Mouse (Mus musculus): ENCODE measurements at regions not wholly inside any gene's neighbourhood (a gene's known extent, or its start where the extent isn't known, plus 50 kb on each side); places are given as distances from the start of the nearest gene placed in this dataset.

DNA sequence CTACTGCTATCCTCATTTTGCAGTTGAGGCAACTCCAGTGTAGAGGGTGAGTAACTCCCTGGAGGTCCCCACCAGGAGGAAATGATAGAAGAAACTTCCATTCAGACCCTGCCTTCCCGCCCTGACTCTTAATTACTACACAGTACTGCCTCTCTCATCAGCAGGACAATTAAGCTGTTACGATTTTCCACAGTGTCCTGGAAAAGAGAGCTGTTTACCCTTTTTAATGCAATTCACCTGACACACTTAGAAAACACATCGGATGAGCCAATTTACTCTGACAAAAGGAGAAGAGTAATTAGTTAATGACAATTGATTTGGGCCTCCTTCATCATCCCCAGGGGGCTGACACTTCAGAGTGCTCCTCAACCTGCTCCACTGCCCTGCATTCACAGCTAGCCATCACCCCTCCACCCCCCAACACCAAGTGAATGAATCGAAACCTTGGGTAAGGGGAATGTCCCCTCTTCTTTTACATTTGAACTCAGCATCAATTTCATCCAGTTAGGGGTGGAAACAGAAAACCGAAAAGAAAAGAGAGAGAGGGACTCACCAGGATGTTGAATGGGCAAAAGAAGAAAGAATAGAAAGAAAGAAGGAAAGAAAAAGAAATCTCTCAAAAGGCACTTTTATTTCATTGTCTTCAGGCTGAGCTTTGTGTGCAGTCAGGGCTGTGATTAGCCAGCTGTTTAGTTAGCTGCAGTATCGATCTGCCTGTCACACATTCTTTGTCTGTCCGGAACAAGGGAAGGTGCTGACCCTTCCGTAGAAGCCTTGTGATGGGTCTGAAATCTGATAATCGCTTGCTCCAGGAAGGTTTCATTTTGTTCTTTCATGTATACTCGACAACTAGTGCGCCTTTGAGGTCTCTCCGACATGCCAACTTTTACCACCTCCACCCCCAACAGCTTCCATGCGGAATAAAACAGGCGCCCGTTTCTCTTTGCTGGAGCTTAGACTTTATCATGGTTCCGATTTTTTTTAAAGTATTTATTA is 482.6 kb upstream of the Tenm4 start:
- DNase-seq (ENCODE audit: low spot score) = no peak

DNA sequence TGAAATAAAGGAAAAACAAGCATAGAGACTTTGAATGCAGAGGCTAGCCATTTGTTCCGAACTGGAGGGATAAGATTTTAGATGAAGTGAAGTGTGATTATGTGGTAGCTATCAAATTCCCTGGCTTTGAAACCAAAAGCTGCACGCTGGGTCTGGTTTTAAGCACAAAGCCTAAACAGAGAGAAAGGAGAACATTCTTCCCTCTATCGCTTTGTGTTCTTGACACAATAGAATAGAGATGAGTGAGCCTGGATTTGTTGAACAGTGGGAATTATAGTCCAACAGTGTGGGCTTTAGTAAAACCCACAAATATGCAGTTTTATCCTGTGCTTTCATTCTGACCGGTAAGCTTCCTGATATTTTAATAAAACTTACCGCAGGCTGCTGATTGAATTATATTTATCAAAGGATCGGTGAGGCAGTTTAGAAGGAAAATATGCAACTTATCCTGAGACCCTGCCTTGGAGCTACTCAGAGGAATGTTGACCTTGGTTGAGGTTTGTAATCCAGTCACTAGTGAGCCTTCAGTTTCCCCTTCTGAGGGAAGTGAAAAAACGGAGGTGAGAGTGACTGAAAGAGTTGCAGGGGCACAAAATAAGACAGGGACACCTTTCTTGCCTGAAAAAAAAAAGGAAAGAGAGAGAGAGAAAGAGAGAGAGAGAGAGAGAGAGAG is 481.7 kb upstream of the Tenm4 start:
- no peak for DNase-seq (ENCODE audit: low spot score)

DNA sequence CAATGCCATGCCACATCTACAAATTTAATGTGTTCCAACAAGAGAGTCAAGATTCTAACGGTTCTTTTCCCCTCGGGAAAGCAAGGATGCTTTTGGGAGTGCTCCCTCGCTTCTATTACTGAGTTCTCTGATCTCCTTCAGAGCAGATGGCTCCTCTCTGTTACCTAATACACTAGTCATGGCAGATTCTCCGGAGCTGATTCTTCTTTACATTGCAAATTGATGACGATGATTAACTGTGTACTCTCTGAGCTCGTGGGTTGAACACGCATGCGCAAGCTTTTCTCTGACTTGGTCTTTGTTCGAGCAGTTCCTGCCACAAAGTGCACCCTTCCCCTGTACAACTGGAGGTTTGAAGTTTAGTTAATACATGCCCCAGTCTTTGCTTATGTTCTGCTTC is 471.5 kb upstream of the Tenm4 start:
- no peak for DNase-seq (ENCODE audit: low spot score)

DNA sequence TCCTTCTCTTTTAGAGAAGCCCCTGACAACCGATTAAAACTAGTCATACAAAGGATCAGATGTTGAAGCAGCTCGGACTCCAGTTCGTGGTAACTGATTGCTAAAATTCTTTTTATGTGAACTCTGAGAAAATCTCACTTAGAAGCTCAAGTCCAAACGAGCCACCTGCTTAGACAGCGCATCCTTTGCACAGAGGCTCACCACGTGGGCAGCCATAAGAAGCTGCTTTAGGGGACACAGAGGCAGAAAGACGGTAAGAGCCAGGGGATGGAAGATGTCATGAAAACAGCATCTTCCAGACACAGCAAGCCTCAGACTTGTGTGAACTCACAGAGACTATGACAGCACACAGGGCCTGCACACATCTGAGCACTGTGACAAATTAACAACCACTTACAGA is 461.0 kb upstream of the Tenm4 start:
- no peak for DNase-seq (ENCODE audit: low spot score)

DNA sequence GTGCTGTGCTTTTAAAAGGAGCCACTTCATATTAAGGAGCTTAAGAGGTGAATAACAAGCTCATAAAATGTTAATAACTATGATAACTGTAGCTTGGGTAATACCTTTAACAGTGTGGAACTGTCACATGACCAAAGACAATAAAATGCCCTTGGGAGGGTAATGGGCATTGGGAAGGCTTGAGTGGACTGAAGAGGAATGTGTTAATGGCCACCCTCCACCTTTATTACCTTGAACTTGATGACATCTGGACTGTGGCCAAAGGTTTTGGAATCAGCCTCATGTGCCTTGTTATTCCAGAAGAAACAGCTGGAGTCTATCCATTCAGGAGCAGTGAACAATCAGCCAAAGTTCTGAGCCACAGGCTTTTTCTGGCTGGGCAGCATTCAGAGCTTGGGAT is 451.0 kb upstream of the Tenm4 start:
- DNase-seq (ENCODE audit: low spot score) = no peak

DNA sequence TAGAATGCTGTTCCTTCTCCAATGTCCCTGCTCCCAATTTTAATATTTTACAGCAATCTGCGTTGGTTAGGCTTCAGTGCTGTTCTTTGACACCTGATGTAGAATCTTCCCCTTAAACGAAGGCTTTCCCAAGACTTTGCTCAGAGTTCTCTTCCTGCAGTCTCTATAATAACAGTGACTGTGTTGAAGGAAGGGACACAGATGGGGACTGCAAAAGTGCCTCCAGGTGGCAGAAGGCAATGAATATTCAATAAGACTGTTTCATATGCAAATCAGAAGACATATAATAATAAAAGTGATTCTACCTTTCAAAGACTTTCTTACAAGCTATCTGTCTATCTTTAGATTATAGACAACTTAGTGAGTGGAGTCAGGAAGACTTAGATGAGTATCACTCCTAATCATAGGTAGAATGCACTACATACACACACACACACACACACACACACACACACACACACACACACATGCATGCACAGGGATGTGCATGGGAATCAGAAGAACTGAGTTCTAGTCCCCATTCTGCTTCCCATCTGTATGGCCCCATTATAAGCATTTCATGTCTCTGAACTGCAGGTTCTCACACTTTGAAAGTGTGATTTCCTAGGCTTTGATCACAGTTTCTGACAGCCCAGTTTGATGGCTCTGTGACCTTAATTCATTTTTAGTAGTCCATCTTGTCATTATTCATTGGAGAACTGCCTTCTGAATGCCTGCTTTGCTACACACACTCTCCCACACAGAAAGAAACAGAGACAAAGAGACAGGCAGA is 445.1 kb upstream of the Tenm4 start:
- DNase-seq (ENCODE audit: low spot score) = no peak

DNA sequence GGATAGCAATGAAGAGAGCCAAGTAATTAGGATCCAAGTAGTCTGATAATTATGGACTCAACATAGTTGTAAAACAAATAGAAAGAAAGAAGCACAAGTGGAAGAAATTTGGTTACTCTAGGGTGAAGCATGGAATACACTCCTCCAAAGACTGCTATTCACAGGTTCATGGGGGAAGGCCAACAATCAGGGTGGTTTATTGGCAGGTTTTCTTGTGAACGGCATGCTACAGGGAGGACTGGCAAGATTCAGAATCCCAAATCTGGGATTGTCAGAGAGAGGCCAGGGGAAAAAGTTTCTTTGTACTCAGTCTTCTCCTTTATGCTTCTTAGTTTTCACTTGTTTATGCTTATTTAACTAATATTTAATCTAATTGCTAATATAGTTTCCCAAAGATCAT is 437.2 kb upstream of the Tenm4 start:
- no peak for DNase-seq (ENCODE audit: low spot score)

DNA sequence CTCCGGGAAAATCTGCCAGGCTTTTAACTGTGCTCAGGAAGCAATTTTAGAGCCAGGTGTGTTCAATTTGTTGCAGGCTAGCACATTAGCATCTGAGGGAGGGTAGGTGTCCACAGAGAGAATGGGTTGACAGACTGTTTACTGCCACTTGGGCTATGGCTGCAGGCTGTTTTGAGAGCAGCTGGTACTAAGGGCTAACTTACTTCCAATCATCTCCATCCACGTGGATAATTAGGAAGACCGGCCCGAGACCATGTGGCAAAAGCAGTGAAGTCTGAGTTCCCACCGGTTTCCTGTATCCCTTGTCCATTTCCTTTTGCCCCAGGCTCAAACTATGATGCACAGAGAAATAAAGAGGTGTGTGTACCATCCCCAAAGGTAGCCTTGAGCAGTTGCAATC is 436.5 kb upstream of the Tenm4 start:
- no peak for DNase-seq (ENCODE audit: low spot score)

DNA sequence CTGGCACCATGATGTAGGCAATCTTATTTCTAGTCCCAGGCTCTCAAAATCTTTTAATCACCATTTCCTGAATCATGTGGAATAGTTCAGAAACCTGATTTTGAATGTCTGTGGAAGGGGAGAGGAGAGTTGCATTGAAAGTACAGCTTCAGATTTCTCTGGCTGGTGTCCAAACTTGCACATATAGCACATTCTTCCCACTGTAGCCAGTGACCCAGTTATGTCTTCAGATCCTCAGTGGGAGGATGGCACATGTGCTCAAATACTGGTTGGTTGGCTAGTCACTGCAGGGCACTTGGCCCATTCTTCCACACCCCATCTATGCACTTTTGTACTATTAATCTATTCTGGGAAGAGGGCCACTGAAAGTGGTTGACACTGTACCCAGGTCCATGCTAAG is 434.3 kb upstream of the Tenm4 start:
- DNase-seq (ENCODE audit: low spot score) = no peak

DNA sequence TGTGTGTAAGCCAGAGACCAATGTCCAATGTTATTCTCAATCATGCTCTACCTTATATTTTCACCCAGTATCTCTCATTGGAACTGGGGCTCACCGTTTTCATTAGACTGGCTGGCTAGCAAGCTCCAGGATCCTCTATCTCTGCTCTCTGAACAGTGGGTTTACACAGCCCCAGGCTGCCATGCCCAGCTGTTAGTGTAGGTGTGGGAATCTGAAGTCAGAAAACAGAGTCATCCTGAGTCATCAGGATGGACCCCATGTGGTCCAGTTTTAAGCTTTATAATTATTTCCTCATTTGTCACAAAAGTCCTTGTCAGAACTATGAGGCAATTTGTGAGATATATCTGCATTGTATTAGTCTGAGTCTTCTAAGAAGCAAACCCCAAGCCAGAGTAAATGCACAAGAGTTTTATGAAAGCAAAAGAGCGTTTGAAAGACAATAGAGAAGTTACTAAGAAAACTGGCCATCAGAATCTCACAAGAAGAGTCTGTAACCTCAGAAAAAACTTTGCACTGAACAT is 432.3 kb upstream of the Tenm4 start:
- DNase-seq (ENCODE audit: low spot score) = no peak

DNA sequence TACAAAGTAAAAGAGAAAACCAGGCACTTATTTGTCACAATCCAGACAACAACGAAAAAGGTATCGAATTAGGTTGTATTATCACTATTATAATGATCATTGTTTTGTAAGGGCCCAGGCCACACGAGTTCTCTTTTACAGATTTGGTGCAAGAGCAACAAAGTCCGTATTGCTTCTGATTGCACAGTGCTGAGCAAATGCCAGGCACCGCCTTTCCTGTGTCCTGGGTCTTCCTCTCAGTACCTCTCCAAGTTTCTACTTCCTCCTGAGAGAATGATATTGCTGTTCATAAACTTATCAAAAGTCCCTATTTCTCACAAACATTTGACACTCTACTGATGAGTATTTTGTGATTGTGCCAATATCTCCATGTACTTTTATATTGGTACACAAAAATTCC is 431.3 kb upstream of the Tenm4 start:
- DNase-seq (ENCODE audit: low spot score) = no peak

DNA sequence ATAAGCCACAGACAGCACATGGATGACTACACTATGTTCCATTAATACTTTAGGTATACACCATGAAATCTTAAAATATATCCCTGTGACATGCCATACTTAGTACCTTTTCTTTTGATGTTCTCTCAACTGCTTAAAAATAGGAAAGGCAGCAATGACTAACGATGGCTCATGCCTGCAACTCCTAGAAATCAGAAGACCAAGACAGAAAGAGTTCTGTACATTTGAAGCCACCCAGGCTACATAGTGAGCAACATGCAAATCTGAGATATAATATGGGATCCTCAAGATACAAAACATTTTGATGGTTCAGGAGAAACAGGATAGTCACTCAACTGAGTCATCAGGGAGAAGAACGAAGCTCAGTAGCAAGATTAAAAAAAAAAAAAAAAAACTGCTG is 412.7 kb upstream of the Tenm4 start:
- DNase-seq (ENCODE audit: low spot score) = no peak

DNA sequence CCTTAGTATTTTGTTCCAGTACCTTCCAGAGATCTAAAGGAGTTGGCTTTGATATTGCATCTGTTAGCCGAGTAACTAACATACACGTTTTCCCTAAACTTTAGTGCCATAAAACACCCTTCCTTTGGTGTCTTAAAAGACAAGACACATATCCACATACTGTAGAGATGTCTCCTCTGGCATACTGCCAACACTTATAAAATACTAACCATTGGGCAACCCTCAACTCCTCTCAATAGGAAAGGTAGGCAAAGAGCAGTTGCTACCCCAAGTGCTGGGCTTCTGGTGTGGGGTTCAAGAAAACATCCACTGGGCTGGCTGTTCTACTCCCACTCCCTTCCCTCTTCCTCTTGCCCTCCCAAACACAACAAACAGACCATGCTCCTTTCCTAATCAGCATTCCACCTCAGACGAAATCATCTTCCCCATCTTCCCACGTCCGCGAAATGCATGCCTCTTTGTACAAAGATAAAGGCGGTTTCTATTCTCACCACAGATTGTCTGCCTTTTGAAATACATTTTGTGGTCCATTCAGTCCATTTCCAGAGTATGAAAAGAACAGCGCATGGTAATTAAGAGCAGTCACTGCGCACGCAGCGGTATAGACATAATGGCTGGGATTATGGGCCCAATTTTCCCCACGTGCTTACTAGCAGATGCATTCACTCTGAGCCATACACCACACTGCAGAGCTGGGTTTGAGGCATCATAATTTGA is 409.9 kb upstream of the Tenm4 start:
- DNase-seq (ENCODE audit: low spot score) = no peak

DNA sequence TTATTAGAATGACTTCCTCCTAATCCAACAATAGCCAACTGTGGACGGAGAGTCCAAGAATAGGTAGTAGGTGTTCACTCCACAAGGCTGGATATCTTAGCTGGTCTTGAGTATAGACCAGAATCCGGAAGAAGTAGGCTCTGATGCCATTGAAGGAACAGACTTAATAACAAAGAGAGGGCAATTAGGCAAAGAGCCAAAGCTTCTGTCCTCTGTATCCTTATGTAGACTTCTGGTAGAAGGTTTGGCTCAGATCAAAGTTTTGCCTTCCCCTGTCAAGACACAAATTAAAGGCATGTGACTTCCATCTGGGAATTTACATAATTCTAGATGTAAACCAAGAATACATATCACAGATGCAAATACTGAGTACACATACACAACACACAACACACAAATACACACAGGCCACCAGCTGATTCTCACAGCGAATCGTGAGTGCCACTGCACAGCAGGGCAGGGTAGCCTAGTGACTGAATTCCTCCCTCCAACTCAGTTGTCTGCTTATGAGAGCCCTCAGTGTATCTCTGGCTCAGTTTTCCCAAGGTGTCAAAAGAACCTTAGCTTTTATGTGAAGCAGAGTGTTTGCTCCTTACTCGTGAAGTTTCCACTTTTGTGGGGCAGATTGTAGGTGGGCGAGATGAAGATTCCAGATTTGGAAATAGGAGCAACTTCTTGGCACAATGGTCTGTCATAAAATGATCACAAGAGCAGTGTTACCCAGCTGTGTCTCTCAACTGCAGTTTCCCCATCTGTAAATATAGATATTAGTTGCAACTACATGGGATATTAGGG is 404.5 kb upstream of the Tenm4 start:
- no peak for DNase-seq (ENCODE audit: low spot score)

DNA sequence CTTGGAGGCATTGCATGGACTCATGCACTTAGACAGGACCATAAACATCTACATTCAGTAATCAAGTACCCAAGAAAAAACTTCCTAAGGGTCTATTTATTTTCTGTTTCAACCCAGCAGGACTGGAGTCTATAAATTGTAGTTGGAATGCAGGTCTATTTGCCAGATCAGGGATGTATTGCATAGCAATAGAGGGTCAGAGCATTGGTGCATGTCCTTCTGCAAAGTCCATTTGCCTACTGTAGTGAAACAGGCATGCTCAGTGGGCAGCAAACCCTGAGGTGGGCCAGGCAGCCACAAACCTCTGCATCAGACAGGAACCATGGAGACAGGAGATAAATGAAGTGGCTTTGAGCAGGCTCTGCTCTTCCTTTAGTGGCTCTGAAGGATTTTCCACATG is 386.5 kb upstream of the Tenm4 start:
- DNase-seq (ENCODE audit: low spot score) = no peak

DNA sequence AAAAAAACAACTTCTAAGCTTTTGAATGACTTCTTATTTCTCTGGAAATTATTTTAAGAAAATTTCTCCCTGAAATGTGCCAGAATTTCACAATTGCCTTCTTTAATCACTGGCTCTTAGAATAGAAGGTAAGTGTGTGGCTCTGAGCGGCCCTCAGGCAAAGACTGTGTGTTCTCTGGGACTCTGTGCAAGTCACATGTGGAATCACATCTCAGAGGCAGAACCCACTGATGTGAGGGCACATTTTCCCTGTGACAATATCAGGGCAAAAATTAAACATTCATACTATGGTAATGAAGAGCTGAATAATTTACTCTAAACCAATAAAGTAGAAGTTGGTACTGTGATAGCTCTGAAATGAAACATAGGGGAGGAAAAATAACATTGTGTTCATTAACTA is 383.5 kb upstream of the Tenm4 start:
- no peak for DNase-seq (ENCODE audit: low spot score)

DNA sequence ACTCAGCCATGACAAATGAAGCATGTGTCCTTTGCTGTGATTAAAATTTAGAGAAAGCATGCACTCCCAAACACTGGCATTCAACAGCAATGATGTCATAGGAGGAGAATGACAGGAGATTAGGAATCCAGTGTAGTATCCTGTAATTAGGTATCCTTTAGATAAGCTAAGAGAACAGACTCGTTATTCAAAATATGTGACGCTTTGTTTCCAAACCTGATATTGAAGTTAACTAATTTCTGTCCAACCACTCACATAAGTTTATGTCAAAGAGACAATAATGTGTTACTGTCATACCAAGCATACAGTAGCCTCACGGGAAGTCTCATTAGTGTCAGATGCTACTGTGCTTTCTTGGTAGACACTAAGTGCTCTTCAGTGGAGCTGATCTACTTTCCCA is 383.1 kb upstream of the Tenm4 start:
- DNase-seq (ENCODE audit: low spot score) = no peak

DNA sequence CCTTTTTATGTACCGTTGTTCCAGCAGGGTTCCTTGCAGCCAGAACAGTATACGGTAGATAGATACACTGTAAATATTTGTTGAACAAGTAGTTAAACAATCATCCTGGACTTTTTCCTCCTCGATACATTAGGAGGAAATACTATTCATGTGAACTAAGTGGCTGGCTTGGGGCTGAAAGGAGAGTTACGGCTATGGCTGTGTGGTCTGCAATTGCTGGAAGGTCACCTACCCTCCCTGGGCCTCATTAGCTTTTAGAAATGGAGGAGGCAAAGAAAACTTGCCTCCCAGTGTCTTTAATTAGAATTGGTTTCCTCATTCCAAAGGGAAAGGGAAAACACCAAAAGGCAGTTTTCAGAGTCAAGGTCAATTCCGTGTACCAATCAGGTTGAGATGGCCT is 381.6 kb upstream of the Tenm4 start:
- no peak for DNase-seq (ENCODE audit: low spot score)

DNA sequence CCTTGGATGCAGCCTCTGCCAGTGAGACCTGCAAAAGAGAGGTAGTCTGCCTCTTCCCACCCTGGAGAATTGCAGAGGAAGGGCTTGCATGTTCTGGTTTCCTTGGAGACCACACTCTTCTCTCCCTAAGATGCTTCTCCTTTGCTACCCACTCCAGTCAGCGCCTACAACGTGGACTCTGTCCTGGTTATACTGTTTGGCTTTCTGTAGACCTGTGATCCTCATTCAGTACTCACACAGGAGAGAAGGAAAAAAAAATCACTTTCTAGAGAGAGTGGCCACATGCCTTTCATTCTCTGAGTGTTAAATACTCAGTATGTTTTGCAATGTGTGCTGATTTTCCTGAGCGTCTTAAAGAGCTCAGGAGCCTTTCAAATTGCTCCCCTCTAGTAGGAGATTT is 372.0 kb upstream of the Tenm4 start:
- no peak for DNase-seq (ENCODE audit: low spot score)

DNA sequence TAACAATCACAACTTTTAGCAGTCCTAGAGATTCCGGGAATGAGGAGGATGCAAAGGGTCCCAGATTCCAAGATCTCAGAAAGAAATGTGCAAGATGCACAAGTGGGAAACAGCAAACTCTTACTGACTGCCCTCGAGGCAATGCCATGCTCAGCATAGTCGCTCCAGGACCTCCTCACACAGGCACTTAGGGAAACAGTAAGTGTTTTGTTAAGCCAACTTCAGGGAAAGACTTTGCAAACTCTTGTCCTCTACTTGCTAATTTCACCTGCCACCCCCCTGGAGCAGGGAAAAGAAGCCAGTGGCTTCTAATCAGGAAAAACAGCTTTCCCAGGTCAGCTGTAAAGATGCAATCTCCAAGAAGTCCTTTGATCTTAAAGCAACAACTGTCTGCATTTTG is 361.4 kb upstream of the Tenm4 start:
- no peak for DNase-seq (ENCODE audit: low spot score)

DNA sequence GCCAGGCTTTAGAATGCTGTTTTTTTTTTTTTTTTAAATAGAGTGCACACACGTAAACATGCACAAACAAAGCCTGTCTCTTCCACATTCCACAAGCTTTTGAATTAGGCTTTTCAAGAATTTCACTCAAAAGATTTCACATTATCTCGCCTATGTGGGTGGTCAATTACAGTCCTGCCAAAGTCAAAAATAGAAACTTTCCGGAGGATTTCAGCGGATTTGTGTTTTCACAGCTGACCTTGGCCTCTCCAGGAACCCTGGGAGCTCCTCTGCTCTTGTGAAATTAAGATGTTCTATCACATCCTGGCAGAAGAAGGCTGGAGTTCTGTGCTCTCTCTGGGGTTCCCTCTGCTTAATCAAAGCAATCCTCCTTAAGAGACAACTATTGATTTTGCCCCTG is 360.9 kb upstream of the Tenm4 start:
- no peak for DNase-seq (ENCODE audit: low spot score)

Measured in urinary bladder, postnatal 14 days (tissue).